Mouse (Mus musculus) lung, embryonic 16.5 days (tissue): ENCODE measurements around the gene Adcy10. TPM values are rescaled to one million over a fixed set of nuclear protein-coding genes. Genes with fewer than 3 reads are reported as not detected.

ENCODE experiments used
- ATAC-seq: fragments of 200-750 bp; cut with Nextera tagmentation; 2 replicates; pipeline ENCODE4 v1.8.0; 2017; ENCODE audit warnings: low read depth, mild to moderate bottlenecking, moderate library complexity
- H3K27ac ChIP-seq: fragments of 300-500 bp; sonication (generic); 2 replicates; pipeline ENCODE4 v1.5.1; 2014; ENCODE audit warnings: mild to moderate bottlenecking, control low read depth, low read length
- H3K27me3 ChIP-seq: fragments of 300-500 bp; sonication (generic); 2 replicates; pipeline ENCODE4 v1.6.1; 2014; ENCODE audit warnings: low read depth, low read length, mixed read lengths; ENCODE audit not compliant: control insufficient read depth, insufficient read depth
- H3K36me3 ChIP-seq: fragments of 300-500 bp; sonication (generic); 2 replicates; pipeline ENCODE4 v1.6.1; 2014; ENCODE audit warnings: low read length; ENCODE audit not compliant: control insufficient read depth, insufficient read depth
- H3K4me1 ChIP-seq: fragments of 300-500 bp; sonication (generic); replicated peaks from 2 replicates; pipeline ENCODE4 v1.6.1; 2014; ENCODE audit warnings: low read length, mixed read lengths; ENCODE audit not compliant: control insufficient read depth, insufficient read depth
- H3K4me2 ChIP-seq: fragments of 300-500 bp; sonication (generic); 2 replicates; pipeline ENCODE4 v1.6.1; 2014; ENCODE audit warnings: low read depth, low read length, control low read depth
- H3K4me3 ChIP-seq: fragments of 300-500 bp; sonication (generic); 2 replicates; pipeline ENCODE4 v1.5.1; 2014; ENCODE audit warnings: mild to moderate bottlenecking, low read length, control low read depth
- H3K9ac ChIP-seq: fragments of 300-500 bp; sonication (generic); 2 replicates; pipeline ENCODE4 v1.6.1; 2014; ENCODE audit warnings: low read length, control low read depth
- H3K9me3 ChIP-seq: fragments of 300-500 bp; sonication (generic); 2 replicates; pipeline ENCODE4 v1.6.1; 2016; ENCODE audit warnings: low read length; ENCODE audit not compliant: control insufficient read depth
- WGBS: fragments of 180-500 bp; shearing (Covaris S2); extraction: QIAGEN DNeasy Blood & Tissue Kit; methylation state at CpG from one replicate; pipeline ENCODE4 v1.1.7; 2014; 5-methylcytosine and 5-hydroxymethylcytosine counted together
- polyA plus RNA-seq: library from polyadenylated mRNA; unstranded; fragments of >200 nt; fragmentation: Nextera tagmentation; extraction: Ambion mirVana; gene quantifications from 2 replicates; pipeline ENCODE4 v1.2.1, GENCODE M21; 2015

Adcy10 gene
- polyA plus RNA-seq, 1 experiment from 2014 or later, result not detected

DNA sequence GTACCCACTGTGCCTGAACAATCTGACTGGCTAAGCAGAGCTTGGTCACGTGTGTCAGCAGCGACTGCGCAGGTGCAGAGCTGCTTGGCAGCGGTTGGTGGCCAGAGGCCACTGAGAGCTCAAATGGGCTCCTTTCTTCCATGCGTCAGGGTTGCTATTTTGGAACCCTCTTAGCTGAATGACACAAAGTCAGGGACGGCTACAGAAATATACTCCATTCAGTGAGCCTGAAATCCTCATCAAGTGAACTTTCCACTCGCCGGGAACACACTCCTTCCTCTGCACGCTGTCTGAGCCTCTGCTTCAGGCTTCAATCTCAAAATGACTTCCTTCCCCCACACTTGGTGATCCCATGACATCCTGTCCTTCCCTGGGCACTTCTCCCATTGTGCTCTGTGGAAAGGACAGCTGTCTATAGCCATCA is 133.2 kb downstream of the Adcy10 start:
- H3K4me2 ChIP-seq, result no peak overlapping the region
- H3K4me1 ChIP-seq, result peaks cover 26% of the 10 kb centered on the region
- peaks cover 9% of the 10 kb centered on the region; the same call in 1 of the 2 replicates for H3K36me3 ChIP-seq
- no peak for ATAC-seq
- H3K4me3 ChIP-seq, result no peak overlapping the region
- WGBS, result 57% methylated on average over 9 of the region's 9 CpGs
- no peaks in the 10 kb centered on the region; the same call in 1 of the 2 replicates for H3K9me3 ChIP-seq
- H3K27me3 ChIP-seq, result no peaks in the 10 kb centered on the region
- peak overlapping the region; percentile 88 for H3K27ac ChIP-seq
- no peak overlapping the region for H3K9ac ChIP-seq

DNA sequence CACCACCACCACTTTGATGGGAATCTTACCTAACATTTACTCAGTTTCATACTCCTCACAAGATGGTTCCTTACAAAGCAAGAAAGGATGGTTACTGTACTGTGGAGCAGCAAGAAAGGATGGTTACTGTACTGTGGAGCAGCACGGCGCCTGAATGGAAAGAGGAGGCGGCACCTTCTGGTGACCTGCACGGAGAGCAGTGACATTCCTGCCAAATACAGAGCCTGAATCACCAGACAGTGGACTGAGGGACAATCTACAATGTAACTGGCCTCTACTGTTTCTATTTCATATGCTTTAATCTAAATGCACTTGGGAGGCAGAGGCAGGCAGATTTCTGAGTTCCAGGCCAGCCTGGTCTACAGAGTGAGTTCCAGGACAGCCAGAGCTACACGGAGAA is 140.1 kb downstream of the Adcy10 start:
- Histone ChIP-seq H3K36me3 (no peaks in the 10 kb centered on the region; the same call in 1 of the 2 replicates), H3K9me3 (no peaks in the 10 kb centered on the region), H3K27ac (no peak overlapping the region), H3K4me3 (no peak overlapping the region), H3K4me2 (no peak overlapping the region), H3K27me3 (no peaks in the 10 kb centered on the region), H3K9ac (no peak overlapping the region), H3K4me1 (peaks cover 10% of the 10 kb centered on the region)
- 84% methylated on average over 5 of the region's 5 CpGs for WGBS
- no peak for ATAC-seq

GRCm38 (mm10) chr1:165625896-165626295 is 140.9 kb downstream of the Adcy10 start:
- ATAC-seq, result no peak
- Histone ChIP-seq H3K9ac (no peak overlapping the region), H3K4me1 (peaks cover 16% of the 10 kb centered on the region), H3K4me2 (no peak overlapping the region), H3K4me3 (no peak overlapping the region), H3K36me3 (no peaks in the 10 kb centered on the region; the same call in 1 of the 2 replicates), H3K27ac (peak overlapping the region; percentile 34; the same call in 1 of the 2 replicates), H3K27me3 (no peaks in the 10 kb centered on the region), H3K9me3 (no peaks in the 10 kb centered on the region)
- 68% methylated on average over 5 of the region's 5 CpGs for WGBS

Other genes starting within 250 kb of the Adcy10 start
- 97.4 and 100 TPM in 2 replicates for gene Tiprl, start 248.2 kb upstream of the Adcy10 start, polyA plus RNA-seq
- 0.84 and 0.89 TPM in 2 replicates for gene Gpr161, start 189.4 kb upstream of the Adcy10 start, polyA plus RNA-seq
- gene Dcaf6, start 24.7 kb upstream of the Adcy10 start, polyA plus RNA-seq, result 15.9 and 18.9 TPM in 2 replicates
- 137 and 144 TPM in 2 replicates for gene Mpc2, start 24.5 kb upstream of the Adcy10 start, polyA plus RNA-seq
- gene Mpzl1, start 149.4 kb downstream of the Adcy10 start, polyA plus RNA-seq, result 176 and 183 TPM in 2 replicates
- gene Rcsd1, start 224.6 kb downstream of the Adcy10 start, polyA plus RNA-seq, result 47.8 and 51.5 TPM in 2 replicates